Mouse (Mus musculus) heart, embryonic 16.5 days (tissue): Measurements from ENCODE around the gene Slc43a3. TPM values are rescaled to one million over a fixed set of nuclear protein-coding genes. Genes with fewer than 3 reads are reported as not detected.

Experiments used
- ATAC-seq: fragments of 200-750 bp; cut with Nextera tagmentation; replicated peaks from 2 replicates; pipeline ENCODE4 v1.8.0; 2017; ENCODE audit warnings: moderate number of reproducible peaks; ENCODE audit not compliant: insufficient read depth, low FRiP score; ENCODE audit errors: extremely low read depth
- H3K27ac ChIP-seq: fragments of 300-500 bp; sonication (generic); 2 replicates; pipeline ENCODE4 v1.5.1; 2014; ENCODE audit warnings: mild to moderate bottlenecking, low read length, control low read depth, moderate library complexity
- H3K27me3 ChIP-seq: fragments of 300-500 bp; sonication (generic); 2 replicates; pipeline ENCODE4 v1.6.1; 2014; ENCODE audit warnings: low read length, mixed read lengths; ENCODE audit not compliant: control insufficient read depth, insufficient read depth
- H3K36me3 ChIP-seq: fragments of 300-500 bp; sonication (generic); 2 replicates; pipeline ENCODE4 v1.6.1; 2014; ENCODE audit not compliant: control insufficient read depth, insufficient read depth
- H3K4me1 ChIP-seq: fragments of 300-500 bp; sonication (generic); 2 replicates; pipeline ENCODE4 v1.6.1; 2014; ENCODE audit warnings: low read length, mixed read lengths; ENCODE audit not compliant: control insufficient read depth, insufficient read depth
- H3K4me2 ChIP-seq: fragments of 300-500 bp; sonication (generic); 2 replicates; pipeline ENCODE4 v1.6.1; 2014; ENCODE audit warnings: low read depth, mild to moderate bottlenecking, control low read depth, low read length
- H3K4me3 ChIP-seq: fragments of 300-500 bp; sonication (generic); 2 replicates; pipeline ENCODE4 v1.5.1; 2014; ENCODE audit warnings: mild to moderate bottlenecking, control low read depth, low read length
- H3K9ac ChIP-seq: fragments of 300-500 bp; sonication (generic); 2 replicates; pipeline ENCODE4 v1.6.1; 2014; ENCODE audit warnings: low read length, control low read depth
- H3K9me3 ChIP-seq: fragments of 300-500 bp; sonication (generic); replicated peaks from 2 replicates; pipeline ENCODE4 v1.6.1; 2016; ENCODE audit warnings: low read length; ENCODE audit not compliant: control insufficient read depth
- WGBS: fragments of 180-500 bp; shearing (Covaris S2); extraction: QIAGEN DNeasy Blood & Tissue Kit; methylation state at CpG from one replicate; pipeline ENCODE4 v1.1.7; 2014; 5-methylcytosine and 5-hydroxymethylcytosine counted together
- polyA plus RNA-seq: library from polyadenylated mRNA; unstranded; fragments of >200 nt; fragmentation: Nextera tagmentation; extraction: Ambion mirVana; gene quantifications from 2 replicates; pipeline ENCODE4 v1.2.1, GENCODE M21; 2015

Slc43a3 gene
- polyA plus RNA-seq, 1 experiment from 2014 or later: 42.5 TPM

GRCm38 (mm10) chr2:84958588-84959264, 22.3 kb downstream of the Slc43a3 start:
- Histone ChIP-seq H3K4me3 (no peak overlapping the region), H3K27me3 (no peaks in the 10 kb centered on the region), H3K9me3 (no peaks in the 10 kb centered on the region), H3K9ac (no peak overlapping the region), H3K27ac (no peak overlapping the region), H3K36me3 (peaks cover 17% of the 10 kb centered on the region), H3K4me1 (no peaks in the 10 kb centered on the region), H3K4me2 (no peak overlapping the region)
- 83% methylated on average over 11 of the region's 11 CpGs for WGBS
- ATAC-seq: no peak

- no peaks in the 10 kb centered on the region for H3K27me3 ChIP-seq
- H3K36me3 ChIP-seq: peaks cover 9% of the 10 kb centered on the region; the same call in 1 of the 2 replicates
- no peak overlapping the region for H3K4me2 ChIP-seq
- H3K4me3 ChIP-seq: no peak overlapping the region
- no peaks in the 10 kb centered on the region for H3K9me3 ChIP-seq
- peak overlapping the region; percentile 65; the same call in 1 of the 2 replicates for H3K27ac ChIP-seq
- 52% methylated on average over 2 of the region's 2 CpGs for WGBS
- no peak overlapping the region for H3K9ac ChIP-seq
- peak; percentile 59 for ATAC-seq
- H3K4me1 ChIP-seq: no peaks in the 10 kb centered on the region
Measured at GRCm38 (mm10) chr2:84961300-84961699, 24.9 kb downstream of the Slc43a3 start.

GRCm38 (mm10) chr2:84961901-84962300, 25.5 kb downstream of the Slc43a3 start:
- H3K36me3 ChIP-seq: peaks cover 7% of the 10 kb centered on the region; the same call in 1 of the 2 replicates
- no peak overlapping the region for H3K4me2 ChIP-seq
- no peak overlapping the region for H3K9ac ChIP-seq
- no peak overlapping the region for H3K4me3 ChIP-seq
- ATAC-seq: no peak
- H3K4me1 ChIP-seq: no peaks in the 10 kb centered on the region
- H3K9me3 ChIP-seq: no peaks in the 10 kb centered on the region
- WGBS: 82% methylated on average over 3 of the region's 3 CpGs
- no peaks in the 10 kb centered on the region for H3K27me3 ChIP-seq
- no peak overlapping the region for H3K27ac ChIP-seq

GRCm38 (mm10) chr2:84962906-84963507, 26.6 kb downstream of the Slc43a3 start:
- Histone ChIP-seq H3K9ac (no peak overlapping the region), H3K27ac (no peak overlapping the region), H3K27me3 (no peaks in the 10 kb centered on the region), H3K9me3 (no peaks in the 10 kb centered on the region), H3K36me3 (no peaks in the 10 kb centered on the region), H3K4me3 (no peak overlapping the region), H3K4me2 (no peak overlapping the region), H3K4me1 (no peaks in the 10 kb centered on the region)
- no peak for ATAC-seq
- 40% methylated on average over 6 of the region's 6 CpGs for WGBS

- WGBS: 83% methylated on average over 7 of the region's 7 CpGs
- Histone ChIP-seq H3K9me3 (no peaks in the 10 kb centered on the region), H3K27me3 (no peaks in the 10 kb centered on the region), H3K36me3 (no peaks in the 10 kb centered on the region), H3K9ac (no peak overlapping the region), H3K27ac (no peak overlapping the region), H3K4me1 (no peaks in the 10 kb centered on the region), H3K4me2 (no peak overlapping the region), H3K4me3 (no peak overlapping the region)
- no peak for ATAC-seq
Measured at GRCm38 (mm10) chr2:84964111-84964801, 27.9 kb downstream of the Slc43a3 start.

- Histone ChIP-seq H3K4me1 (no peaks in the 10 kb centered on the region), H3K9ac (no peak overlapping the region), H3K27ac (no peak overlapping the region), H3K4me3 (no peak overlapping the region), H3K27me3 (no peaks in the 10 kb centered on the region), H3K36me3 (no peaks in the 10 kb centered on the region), H3K4me2 (no peak overlapping the region), H3K9me3 (no peaks in the 10 kb centered on the region)
- 72% methylated on average over 5 of the region's 5 CpGs for WGBS
- ATAC-seq: no peak
Measured at GRCm38 (mm10) chr2:84967318-84967991, 31.1 kb downstream of the Slc43a3 start.

GRCm38 (mm10) chr2:84975580-84975979, 39.2 kb downstream of the Slc43a3 start:
- H3K36me3 ChIP-seq: no peaks in the 10 kb centered on the region
- H3K27me3 ChIP-seq: no peaks in the 10 kb centered on the region
- H3K27ac ChIP-seq: no peak overlapping the region
- H3K9ac ChIP-seq: no peak overlapping the region
- 85% methylated on average over 2 of the region's 2 CpGs for WGBS
- no peak overlapping the region for H3K4me3 ChIP-seq
- ATAC-seq: no peak
- no peaks in the 10 kb centered on the region for H3K4me1 ChIP-seq
- no peaks in the 10 kb centered on the region for H3K9me3 ChIP-seq
- no peak overlapping the region for H3K4me2 ChIP-seq

GRCm38 (mm10) chr2:84980188-84980587, 43.8 kb downstream of the Slc43a3 start, which contains the start of gene Prg2:
Prg2 (plus strand) TSS chr2:84980461.
- no peaks in the 10 kb centered on the region for H3K27me3 ChIP-seq
- no peaks in the 10 kb centered on the region for H3K36me3 ChIP-seq
- H3K9me3 ChIP-seq: no peaks in the 10 kb centered on the region
- no peak within 1 kb of the TSS for H3K27ac ChIP-seq
- H3K9ac ChIP-seq: no peak within 1 kb of the TSS
- no peak within 1 kb of the TSS for H3K4me2 ChIP-seq
- 41% methylated on average over 1 of the region's 1 CpGs for WGBS
- no peak within 1 kb of the TSS for H3K4me3 ChIP-seq
- H3K4me1 ChIP-seq: no peaks in the 10 kb centered on the region
- no peak for ATAC-seq
